Mouse (Mus musculus) kidney, embryonic 16.5 days (tissue): ENCODE results near the gene Lrrc10. TPM values are rescaled to one million over a fixed set of nuclear protein-coding genes. Genes with fewer than 3 reads are reported as not detected.
"Not testable (repeated sequence)": the region's sequence is repeated elsewhere in the genome, so short reads cannot be mapped to it uniquely, and the experiment has no call there.

Source experiments
- ATAC-seq: fragments of 200-750 bp; cut with Nextera tagmentation; 2 replicates; pipeline ENCODE4 v1.8.0; 2017; ENCODE audit warnings: moderate TSS enrichment; ENCODE audit not compliant: low FRiP score, low TSS enrichment
- H3K27ac ChIP-seq: fragments of 300-500 bp; sonication (generic); 2 replicates; pipeline ENCODE4 v1.5.1; 2014; ENCODE audit warnings: low read length
- H3K27me3 ChIP-seq: fragments of 300-500 bp; sonication (generic); 2 replicates; pipeline ENCODE4 v1.6.1; 2014; ENCODE audit warnings: low read length, control low read depth, mixed read lengths; ENCODE audit not compliant: insufficient read depth
- H3K36me3 ChIP-seq: fragments of 300-500 bp; sonication (generic); 2 replicates; pipeline ENCODE4 v1.6.1; 2014; ENCODE audit warnings: low read length, control low read depth, mixed read lengths; ENCODE audit not compliant: insufficient read depth
- H3K4me1 ChIP-seq: fragments of 300-500 bp; sonication (generic); 2 replicates; pipeline ENCODE4 v1.6.1; 2014; ENCODE audit warnings: low read length, control low read depth, mixed read lengths; ENCODE audit not compliant: insufficient read depth
- H3K4me2 ChIP-seq: fragments of 300-500 bp; sonication (generic); replicated peaks from 2 replicates; pipeline ENCODE4 v1.6.1; 2014; ENCODE audit warnings: low read depth, low read length
- H3K4me3 ChIP-seq: fragments of 300-500 bp; sonication (generic); 2 replicates; pipeline ENCODE4 v1.5.1; 2014; ENCODE audit warnings: mild to moderate bottlenecking, low read length
- H3K9ac ChIP-seq: fragments of 300-500 bp; sonication (generic); replicated peaks from 2 replicates; pipeline ENCODE4 v1.6.1; 2014; ENCODE audit warnings: low read length
- H3K9me3 ChIP-seq: fragments of 300-500 bp; sonication (generic); 2 replicates; pipeline ENCODE4 v1.6.1; 2016; ENCODE audit warnings: low read length, control low read depth
- WGBS: fragments of 180-500 bp; shearing (Covaris S2); extraction: QIAGEN DNeasy Blood & Tissue Kit; methylation state at CpG from one replicate; pipeline ENCODE4 v1.1.7; 2014; 5-methylcytosine and 5-hydroxymethylcytosine counted together
- polyA plus RNA-seq: library from polyadenylated mRNA; unstranded; fragments of >200 nt; fragmentation: Nextera tagmentation; extraction: Ambion mirVana; gene quantifications from 2 replicates; pipeline ENCODE4 v1.2.1, GENCODE M21; 2015

Gene Lrrc10
- polyA plus RNA-seq, 1 experiment from 2014 or later: not detected

DNA sequence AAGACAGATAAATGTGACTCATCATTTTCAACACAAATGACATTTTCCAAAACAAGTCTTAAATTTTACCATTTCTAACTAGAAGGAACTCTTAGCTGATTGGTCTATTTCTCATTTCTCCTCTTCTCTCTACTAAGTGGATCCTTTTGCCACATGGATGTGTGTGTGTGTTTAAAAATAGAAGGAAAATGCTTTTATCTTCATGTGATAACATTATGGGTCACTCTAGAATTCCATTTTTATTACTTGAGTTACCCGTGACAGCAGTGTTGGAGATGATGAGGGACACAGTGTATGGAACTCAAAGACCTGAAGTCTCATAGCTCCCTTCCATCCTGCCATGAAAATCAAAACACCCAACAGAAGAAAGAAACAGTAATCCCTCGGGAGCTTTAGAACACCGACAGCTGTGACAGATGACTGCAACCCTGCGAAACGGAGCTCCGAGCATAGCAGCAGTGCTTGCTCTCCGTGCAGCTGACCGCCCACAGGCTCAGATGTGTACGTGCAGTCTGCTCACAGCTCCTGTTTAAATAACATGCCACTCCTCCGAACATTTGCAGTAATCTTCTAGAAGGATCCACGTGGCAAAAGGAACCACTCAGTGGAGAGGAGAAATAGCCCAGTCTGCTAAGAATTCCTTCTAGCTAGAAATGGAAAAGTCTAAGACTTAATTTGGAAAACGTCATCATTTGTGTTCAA is 31.3 kb upstream of the Lrrc10 start:
- Histone ChIP-seq H3K4me2 (peak overlapping the region; percentile 33), H3K9me3 (no peaks in the 10 kb centered on the region), H3K36me3 (no peaks in the 10 kb centered on the region), H3K27ac (no peak overlapping the region), H3K4me3 (no peak overlapping the region), H3K4me1 (peaks cover 15% of the 10 kb centered on the region; the same call in 1 of the 2 replicates), H3K9ac (0 out of 2 replicates have a peak overlapping the region, but pooled peaks have one; percentile 12), H3K27me3 (peaks cover 6% of the 10 kb centered on the region; the same call in 1 of the 2 replicates)
- 9% methylated on average over 12 of the region's 12 CpGs for WGBS
- ATAC-seq: peak; percentile 83

DNA sequence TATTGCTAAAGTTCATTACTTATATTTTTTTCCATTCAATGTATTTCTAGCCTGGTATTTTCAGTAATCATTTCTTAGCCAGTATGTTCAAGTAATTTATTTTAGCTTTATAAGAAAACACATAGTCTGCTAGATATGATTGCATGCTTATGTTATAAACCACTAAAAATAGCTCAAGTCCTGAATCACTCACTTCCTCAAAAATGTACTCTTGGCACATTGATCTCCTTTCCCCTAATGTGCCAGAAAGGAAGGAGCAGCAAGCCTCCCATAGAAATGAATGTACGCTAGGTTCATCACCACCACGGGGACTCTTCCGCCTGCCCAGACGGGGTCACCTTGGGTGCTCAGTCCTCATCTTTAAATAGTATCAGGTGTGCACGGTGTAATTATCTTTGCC is 30.6 kb upstream of the Lrrc10 start:
- 90% methylated on average over 5 of the region's 5 CpGs for WGBS
- H3K4me3 ChIP-seq: no peak overlapping the region
- H3K9me3 ChIP-seq: no peaks in the 10 kb centered on the region
- no peak for ATAC-seq
- H3K9ac ChIP-seq: no peak overlapping the region
- peaks cover 15% of the 10 kb centered on the region; the same call in 1 of the 2 replicates for H3K4me1 ChIP-seq
- no peak overlapping the region for H3K27ac ChIP-seq
- no peak overlapping the region for H3K4me2 ChIP-seq
- peaks cover 11% of the 10 kb centered on the region; the same call in 1 of the 2 replicates for H3K27me3 ChIP-seq
- H3K36me3 ChIP-seq: no peaks in the 10 kb centered on the region

DNA sequence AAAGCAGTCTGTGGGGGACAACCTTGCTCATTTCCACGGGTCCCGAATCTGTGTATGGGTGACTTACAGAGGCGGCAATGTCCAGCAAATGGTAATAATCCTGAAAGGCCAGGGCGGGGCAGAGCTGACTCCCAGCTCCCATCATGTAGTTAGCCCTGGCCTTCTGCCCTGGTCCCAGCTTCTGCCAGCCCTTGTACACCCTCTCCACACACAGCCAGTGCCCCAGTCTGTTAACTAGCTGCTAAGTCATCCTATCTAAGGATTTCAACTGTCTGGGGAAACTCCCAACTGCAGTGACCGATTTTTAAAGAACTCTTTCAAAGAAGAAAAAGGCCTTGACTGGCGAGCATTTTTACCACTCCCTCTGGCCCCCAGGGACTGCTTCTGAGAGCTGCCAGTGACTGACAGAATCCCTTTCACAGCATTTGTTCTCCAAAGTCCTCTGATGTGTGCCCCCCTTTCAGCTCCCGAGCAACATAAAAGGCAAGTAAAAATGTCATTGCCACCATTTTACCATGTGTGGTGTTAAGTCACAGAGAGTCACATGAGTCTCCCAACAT is 26.8 kb upstream of the Lrrc10 start:
- Histone ChIP-seq H3K4me2 (no peak overlapping the region), H3K4me1 (peaks cover 20% of the 10 kb centered on the region), H3K27ac (no peak overlapping the region), H3K36me3 (no peaks in the 10 kb centered on the region), H3K4me3 (no peak overlapping the region), H3K9me3 (no peaks in the 10 kb centered on the region), H3K27me3 (peaks cover 24% of the 10 kb centered on the region), H3K9ac (no peak overlapping the region)
- ATAC-seq: no peak
- WGBS: 57% methylated on average over 7 of the region's 7 CpGs

DNA sequence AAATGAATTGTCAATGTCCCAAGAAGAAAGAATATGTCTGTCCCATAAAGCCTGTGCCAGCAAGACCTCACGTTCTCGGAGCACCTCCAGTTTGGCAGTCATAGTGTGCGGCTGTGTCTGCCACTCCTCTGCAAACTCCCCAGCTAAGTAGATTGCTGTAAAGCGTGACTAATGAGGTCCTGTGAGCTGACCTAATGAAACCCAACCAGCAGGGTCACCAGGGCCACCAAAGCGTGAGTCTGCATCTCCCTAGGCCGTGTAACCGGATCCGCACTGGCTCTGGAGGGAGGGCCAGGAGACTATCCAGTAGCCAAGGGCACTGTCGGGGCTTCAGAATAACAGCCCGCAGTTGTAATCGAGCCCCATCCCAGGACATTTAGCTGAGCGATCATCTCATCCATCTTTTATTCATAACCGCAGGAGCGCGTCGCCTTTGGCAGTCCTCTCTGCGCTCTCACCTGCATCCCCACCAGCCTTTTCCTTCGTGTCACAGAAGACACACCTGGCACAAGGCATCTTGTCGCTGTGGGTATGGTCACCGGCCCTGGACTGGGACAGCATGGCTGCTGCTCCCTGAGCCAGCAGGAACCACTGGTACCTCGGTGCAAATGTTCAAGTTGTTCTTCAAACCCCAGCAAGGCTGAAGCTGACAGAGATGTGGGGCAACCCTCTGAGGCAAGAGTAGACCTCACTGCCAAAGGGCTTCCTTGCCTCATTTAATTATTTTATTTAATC is 24.0 kb upstream of the Lrrc10 start:
- H3K27ac ChIP-seq: no peak overlapping the region

GRCm38 (mm10) chr10:117023693-117024092 is 21.4 kb upstream of the Lrrc10 start:
- Histone ChIP-seq H3K4me1 (peaks cover 17% of the 10 kb centered on the region), H3K9ac (no peak overlapping the region), H3K4me2 (peak overlapping the region; percentile 41), H3K27ac (no peak overlapping the region), H3K27me3 (peaks cover 42% of the 10 kb centered on the region), H3K4me3 (peak overlapping the region; percentile 16), H3K36me3 (no peaks in the 10 kb centered on the region), H3K9me3 (no peaks in the 10 kb centered on the region)
- WGBS: 40% methylated on average over 16 of the region's 16 CpGs
- no peak for ATAC-seq

More for the DNA sequence above, 24.0 kb upstream of the Lrrc10 start:
- H3K4me2 ChIP-seq: peak overlapping the region; percentile 24; the same call in 1 of the 2 replicates
- no peak overlapping the region for H3K9ac ChIP-seq
- ATAC-seq: peak; percentile 96
- H3K27me3 ChIP-seq: peaks cover 45% of the 10 kb centered on the region
- WGBS: 7% methylated on average over 21 of the region's 21 CpGs
- peaks cover 17% of the 10 kb centered on the region for H3K4me1 ChIP-seq
- H3K9me3 ChIP-seq: no peaks in the 10 kb centered on the region
- no peak overlapping the region for H3K4me3 ChIP-seq
- H3K36me3 ChIP-seq: no peaks in the 10 kb centered on the region

GRCm38 (mm10) chr10:117025776-117026175 is 19.4 kb upstream of the Lrrc10 start:
- not testable (repeated sequence) for H3K36me3 ChIP-seq, H3K9ac ChIP-seq, H3K27ac ChIP-seq, H3K4me2 ChIP-seq, H3K4me3 ChIP-seq, H3K9me3 ChIP-seq, ATAC-seq
- Histone ChIP-seq H3K4me1 (peaks cover 15% of the 10 kb centered on the region), H3K27me3 (peaks cover 36% of the 10 kb centered on the region)

DNA sequence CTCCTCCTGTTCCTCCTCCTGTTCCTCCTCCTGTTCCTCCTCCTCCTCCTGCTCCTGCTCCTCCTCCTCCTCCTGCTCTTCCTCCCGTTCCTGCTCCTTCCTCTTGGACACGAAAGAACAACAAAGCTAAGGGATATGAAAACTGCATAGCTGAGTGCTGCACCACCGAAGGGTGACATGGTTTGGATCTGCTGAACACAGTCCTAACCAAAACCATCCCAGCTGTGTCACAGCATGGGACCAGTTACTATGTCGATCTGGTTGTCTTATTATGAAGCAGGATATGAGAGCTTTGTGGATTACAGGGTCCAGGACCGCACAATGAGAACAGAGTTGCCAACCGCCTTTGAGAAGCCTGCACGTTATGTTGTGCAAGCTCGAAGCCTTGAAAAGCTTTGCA is 19.0 kb upstream of the Lrrc10 start:
- H3K27ac ChIP-seq: no peak overlapping the region
- peaks cover 36% of the 10 kb centered on the region for H3K27me3 ChIP-seq
- ATAC-seq: no peak
- H3K4me2 ChIP-seq: no peak overlapping the region
- H3K4me3 ChIP-seq: no peak overlapping the region
- no peaks in the 10 kb centered on the region for H3K9me3 ChIP-seq
- H3K9ac ChIP-seq: no peak overlapping the region
- WGBS: 70% methylated on average over 8 of the region's 8 CpGs
- no peaks in the 10 kb centered on the region for H3K36me3 ChIP-seq
- peaks cover 11% of the 10 kb centered on the region for H3K4me1 ChIP-seq

DNA sequence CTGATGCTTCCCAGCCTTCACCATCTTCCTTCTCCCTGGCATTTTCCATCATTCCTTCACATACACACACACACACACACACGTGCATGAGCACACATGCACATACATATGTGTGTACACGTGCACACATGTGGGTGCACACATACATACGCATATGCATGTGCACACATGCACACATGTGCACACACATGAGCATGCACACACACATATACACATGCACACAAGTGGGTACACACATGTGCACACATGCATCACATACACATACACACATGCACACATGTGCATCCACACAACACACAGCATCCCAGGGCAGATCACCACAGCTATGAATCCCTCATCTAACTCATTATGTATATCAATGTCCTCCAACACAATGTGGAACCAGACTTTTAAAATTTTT is 14.0 kb upstream of the Lrrc10 start:
- no peak overlapping the region for H3K4me3 ChIP-seq
- peaks cover 3% of the 10 kb centered on the region; the same call in 1 of the 2 replicates for H3K27me3 ChIP-seq
- no peak for ATAC-seq
- H3K9me3 ChIP-seq: no peaks in the 10 kb centered on the region
- 91% methylated on average over 3 of the region's 3 CpGs for WGBS
- no peaks in the 10 kb centered on the region for H3K4me1 ChIP-seq
- no peaks in the 10 kb centered on the region for H3K36me3 ChIP-seq
- no peak overlapping the region for H3K27ac ChIP-seq
- H3K9ac ChIP-seq: no peak overlapping the region
- H3K4me2 ChIP-seq: no peak overlapping the region

DNA sequence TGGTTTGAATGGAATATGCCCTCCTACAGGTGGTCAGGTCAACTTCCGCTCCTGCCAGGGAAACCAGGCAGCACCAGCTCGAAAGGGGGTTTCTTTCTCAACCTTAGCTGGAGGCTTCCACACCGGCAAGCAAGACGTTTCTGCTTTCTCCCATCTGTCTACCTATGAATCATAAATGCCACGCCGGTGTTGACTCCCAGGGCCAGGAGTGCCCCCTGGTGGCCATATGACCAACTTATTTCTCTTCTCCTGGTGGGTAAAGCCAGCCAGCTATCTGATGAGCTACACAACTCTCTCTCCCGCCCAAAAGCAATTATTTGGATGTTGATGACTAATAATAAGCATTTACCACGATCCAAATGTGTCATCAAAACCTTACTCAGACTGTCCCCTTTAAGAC is 11.4 kb upstream of the Lrrc10 start:
- Histone ChIP-seq H3K4me1 (no peaks in the 10 kb centered on the region), H3K4me3 (no peak overlapping the region), H3K27me3 (no peaks in the 10 kb centered on the region), H3K9ac (no peak overlapping the region), H3K27ac (no peak overlapping the region), H3K36me3 (no peaks in the 10 kb centered on the region), H3K9me3 (peaks cover 3% of the 10 kb centered on the region; the same call in 1 of the 2 replicates), H3K4me2 (no peak overlapping the region)
- ATAC-seq: peak; percentile 42; the same call in 1 of the 2 replicates
- 26% methylated on average over 8 of the region's 8 CpGs for WGBS
